Mouse (Mus musculus) midbrain, postnatal 0 days (tissue): ENCODE data around the gene Ttc23. TPM values are rescaled to one million over a fixed set of nuclear protein-coding genes. Genes with fewer than 3 reads are reported as not detected.

ENCODE experiments used
- ATAC-seq: fragments of 200-750 bp; cut with Nextera tagmentation; 2 replicates; pipeline ENCODE4 v1.8.0; 2017; ENCODE audit warnings: moderate number of reproducible peaks, mild to moderate bottlenecking, moderate TSS enrichment, moderate library complexity; ENCODE audit not compliant: low FRiP score
- DNase-seq: peaks from one replicate; pipeline ENCODE4 v3.0.0-alpha.2; 2015; ENCODE audit warnings: low spot score
- H3K27ac ChIP-seq: fragments of 300-500 bp; sonication (generic); 2 replicates; pipeline ENCODE4 v1.5.1; 2014; ENCODE audit warnings: low read depth, mild to moderate bottlenecking, low read length, mixed read lengths
- H3K27me3 ChIP-seq: fragments of 300-500 bp; sonication (generic); 2 replicates; pipeline ENCODE4 v1.6.1; 2014; ENCODE audit warnings: low read length, control low read depth, mixed read lengths; ENCODE audit not compliant: insufficient read depth
- H3K36me3 ChIP-seq: fragments of 300-500 bp; sonication (generic); 2 replicates; pipeline ENCODE4 v1.6.1; 2014; ENCODE audit warnings: low read length, control low read depth, mixed read lengths; ENCODE audit not compliant: insufficient read depth
- H3K4me1 ChIP-seq: fragments of 300-500 bp; sonication (generic); 2 replicates; pipeline ENCODE4 v1.6.1; 2014; ENCODE audit warnings: mild to moderate bottlenecking, control low read depth, antibody characterized with exemption, low read length, mixed read lengths; ENCODE audit not compliant: insufficient read depth
- H3K4me2 ChIP-seq: fragments of 300-500 bp; sonication (generic); 2 replicates; pipeline ENCODE4 v1.6.1; 2014; ENCODE audit warnings: low read depth, mild to moderate bottlenecking, low read length, mixed read lengths; ENCODE audit not compliant: poor library complexity, severe bottlenecking
- H3K4me3 ChIP-seq: fragments of 300-500 bp; sonication (generic); 2 replicates; pipeline ENCODE4 v1.5.1; 2014; ENCODE audit warnings: low read depth, mild to moderate bottlenecking, low read length, moderate library complexity
- H3K9ac ChIP-seq: fragments of 300-500 bp; sonication (generic); replicated peaks from 2 replicates; pipeline ENCODE4 v1.6.1; 2014; ENCODE audit warnings: mild to moderate bottlenecking, low read length, moderate library complexity, mixed read lengths; ENCODE audit not compliant: poor library complexity, severe bottlenecking
- H3K9me3 ChIP-seq: fragments of 300-500 bp; sonication (generic); 2 replicates; pipeline ENCODE4 v1.6.1; 2016; ENCODE audit warnings: low read length, control low read depth
- CTCF ChIP-seq: IDR thresholded peaks from 2 replicates; pipeline ENCODE4 v1.5.1; 2016; ENCODE audit warnings: antibody characterized with exemption, mild to moderate bottlenecking
- WGBS: fragments of 180-500 bp; shearing (Covaris S2); extraction: QIAGEN DNeasy Blood & Tissue Kit; methylation state at CpG from one replicate; pipeline ENCODE4 v1.1.7; 2014; 5-methylcytosine and 5-hydroxymethylcytosine counted together
- polyA plus RNA-seq: library from polyadenylated mRNA; unstranded; fragments of >200 nt; fragmentation: Nextera tagmentation; extraction: Ambion mirVana; gene quantifications from 2 replicates; pipeline ENCODE4 v1.2.1, GENCODE M21; 2015
- total RNA-seq: library from RNA; depleted of rRNA; stranded (reverse); fragments of >200 nt; gene quantifications from 2 replicates; pipeline ENCODE4 v1.2.3, GENCODE M21; 2014

The Ttc23 gene
- total and polyA plus RNA-seq, 2 experiments from 2014 or later: 4.6 to 5.9 TPM

DNA sequence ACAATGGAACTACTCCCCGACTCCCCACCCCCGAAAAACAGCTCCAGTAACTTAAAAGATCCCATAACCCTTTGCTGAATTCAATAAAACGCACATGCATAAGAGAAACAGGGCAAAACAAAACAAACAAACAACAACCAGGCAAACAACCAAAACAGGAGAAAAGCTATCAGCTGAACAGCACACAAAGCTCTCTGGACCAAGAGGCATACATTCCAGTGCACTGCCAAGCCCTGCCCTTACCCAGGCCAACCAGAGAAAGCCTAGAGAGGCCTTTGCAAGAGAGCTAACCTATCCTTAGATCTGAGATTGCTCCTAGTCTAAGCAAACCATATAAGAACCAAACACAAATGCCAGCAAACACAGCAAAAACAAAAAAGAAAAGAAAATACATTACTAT, 25.1 kb upstream of the Ttc23 start:
- DNase-seq (no peak), ATAC-seq (no peak)
- Histone ChIP-seq H3K9ac (no peak overlapping the region), H3K4me3 (no peak overlapping the region), H3K27ac (no peak overlapping the region), H3K27me3 (no peaks in the 10 kb centered on the region), H3K4me1 (no peaks in the 10 kb centered on the region), H3K36me3 (0 out of 2 replicates have a peak, but pooled peaks cover 3% of the 10 kb centered on the region), H3K4me2 (no peak overlapping the region), H3K9me3 (no peaks in the 10 kb centered on the region)
- WGBS: 81% methylated on average over 3 of the region's 3 CpGs
- no peak for TF ChIP-seq CTCF

DNA sequence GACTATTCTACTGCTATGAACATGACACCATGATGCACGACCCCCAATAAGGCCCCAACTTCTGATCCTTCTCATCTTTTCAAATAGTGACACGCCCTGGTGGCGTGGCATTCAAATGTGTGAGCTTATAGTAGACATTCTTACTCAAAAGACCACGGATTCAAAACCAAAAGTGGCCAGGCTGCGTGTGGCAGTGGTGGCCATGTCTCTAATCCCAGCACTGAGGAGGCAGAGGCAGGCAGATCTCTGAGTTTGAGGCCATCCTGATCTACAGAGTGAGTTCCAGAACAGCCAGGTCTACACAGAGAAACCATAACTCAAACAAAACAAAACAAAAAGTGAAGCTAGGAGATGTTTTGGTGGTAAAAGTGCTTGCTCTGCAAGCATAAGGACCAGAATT, 20.5 kb upstream of the Ttc23 start:
- H3K9ac ChIP-seq: no peak overlapping the region
- no peak for TF ChIP-seq CTCF
- no peaks in the 10 kb centered on the region for H3K4me1 ChIP-seq
- WGBS: 91% methylated on average over 5 of the region's 5 CpGs
- DNase-seq (no peak), ATAC-seq (no peak)
- no peaks in the 10 kb centered on the region for H3K27me3 ChIP-seq
- H3K4me3 ChIP-seq: no peak overlapping the region
- H3K9me3 ChIP-seq: no peaks in the 10 kb centered on the region
- H3K27ac ChIP-seq: no peak overlapping the region
- 0 out of 2 replicates have a peak, but pooled peaks cover 3% of the 10 kb centered on the region for H3K36me3 ChIP-seq
- no peak overlapping the region for H3K4me2 ChIP-seq

DNA sequence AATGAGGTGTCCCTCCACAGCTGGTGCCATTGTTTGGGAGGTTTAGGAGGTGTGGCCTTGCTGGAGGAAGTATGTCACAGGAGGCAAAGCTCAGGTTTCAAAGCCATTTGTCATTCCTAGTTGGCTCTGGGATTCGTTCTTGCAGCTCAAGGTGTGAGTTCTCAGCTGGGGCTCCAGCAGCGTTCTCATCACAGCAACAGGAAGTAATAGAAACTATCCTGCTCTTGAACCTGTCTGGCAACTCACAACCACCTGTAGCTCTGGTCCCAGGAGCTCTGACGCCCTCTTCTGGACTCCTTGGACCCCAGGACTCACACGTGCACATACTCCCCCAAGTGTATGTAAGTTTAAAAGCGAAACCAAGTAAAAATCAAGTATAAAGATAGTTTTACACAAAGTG, 17.5 kb upstream of the Ttc23 start:
- no peaks in the 10 kb centered on the region for H3K27me3 ChIP-seq
- H3K9me3 ChIP-seq: no peaks in the 10 kb centered on the region
- WGBS: 55% methylated on average over 5 of the region's 5 CpGs
- H3K4me1 ChIP-seq: no peaks in the 10 kb centered on the region
- 0 out of 2 replicates have a peak, but pooled peaks cover 3% of the 10 kb centered on the region for H3K36me3 ChIP-seq
- ATAC-seq (no peak), DNase-seq (no peak)
- H3K9ac ChIP-seq: no peak overlapping the region
- H3K4me2 ChIP-seq: no peak overlapping the region
- no peak for TF ChIP-seq CTCF
- H3K27ac ChIP-seq: no peak overlapping the region
- no peak overlapping the region for H3K4me3 ChIP-seq

DNA sequence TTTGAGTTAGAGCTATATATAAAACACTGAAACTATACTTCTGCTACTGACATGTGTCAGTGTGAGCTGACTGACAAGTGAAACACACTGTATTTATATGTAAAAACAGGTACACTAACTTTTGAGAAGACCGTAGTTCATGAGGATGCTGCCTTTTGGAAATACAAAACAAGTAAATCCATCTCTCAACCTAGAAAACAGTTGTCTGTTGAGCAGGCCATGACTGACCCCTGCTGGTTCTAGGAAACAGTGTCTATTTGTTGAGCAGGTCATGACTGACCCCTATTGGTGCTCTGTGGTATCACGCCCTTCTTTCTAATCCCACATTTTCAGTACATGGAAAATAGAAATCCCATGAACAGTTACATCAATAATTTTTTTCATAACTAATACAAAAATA, 16.4 kb upstream of the Ttc23 start:
- no peaks in the 10 kb centered on the region for H3K4me1 ChIP-seq
- no peaks in the 10 kb centered on the region for H3K9me3 ChIP-seq
- DNase-seq: peak; percentile 92
- peak; percentile 100 for TF ChIP-seq CTCF
- H3K4me3 ChIP-seq: no peak overlapping the region
- 0 out of 2 replicates have a peak, but pooled peaks cover 3% of the 10 kb centered on the region for H3K36me3 ChIP-seq
- 17% methylated on average over 2 of the region's 2 CpGs for WGBS
- no peak overlapping the region for H3K9ac ChIP-seq
- H3K4me2 ChIP-seq: no peak overlapping the region
- ATAC-seq: 0 out of 2 replicates have a peak, but pooled peaks have one; percentile 68
- H3K27ac ChIP-seq: no peak overlapping the region
- no peaks in the 10 kb centered on the region for H3K27me3 ChIP-seq

DNA sequence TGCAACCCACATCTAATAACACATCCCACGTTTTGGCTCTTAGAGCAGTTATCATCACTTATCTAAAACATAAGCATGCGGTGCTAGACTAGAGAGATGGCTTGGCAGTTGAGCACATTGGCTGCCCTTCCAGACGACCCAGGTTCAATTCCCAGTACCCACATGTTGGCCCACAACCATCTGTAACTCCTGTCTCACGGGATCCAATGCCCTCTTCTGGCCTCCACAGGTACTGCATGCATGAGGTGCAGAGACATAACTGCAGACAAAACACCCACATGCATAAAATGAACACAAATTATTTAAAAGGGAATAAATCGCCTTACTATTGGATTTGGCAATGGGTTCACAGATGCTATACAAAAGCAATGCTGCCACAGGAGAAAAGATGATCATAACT, 14.8 kb upstream of the Ttc23 start:
- DNase-seq: no peak
- H3K4me3 ChIP-seq: no peak overlapping the region
- no peak overlapping the region for H3K9ac ChIP-seq
- no peaks in the 10 kb centered on the region for H3K27me3 ChIP-seq
- no peaks in the 10 kb centered on the region for H3K4me1 ChIP-seq
- WGBS: 83% methylated on average over 5 of the region's 5 CpGs
- H3K9me3 ChIP-seq: no peaks in the 10 kb centered on the region
- no peak for ATAC-seq
- no peaks in the 10 kb centered on the region for H3K36me3 ChIP-seq
- no peak overlapping the region for H3K4me2 ChIP-seq
- peak; percentile 62 for TF ChIP-seq CTCF
- H3K27ac ChIP-seq: no peak overlapping the region

DNA sequence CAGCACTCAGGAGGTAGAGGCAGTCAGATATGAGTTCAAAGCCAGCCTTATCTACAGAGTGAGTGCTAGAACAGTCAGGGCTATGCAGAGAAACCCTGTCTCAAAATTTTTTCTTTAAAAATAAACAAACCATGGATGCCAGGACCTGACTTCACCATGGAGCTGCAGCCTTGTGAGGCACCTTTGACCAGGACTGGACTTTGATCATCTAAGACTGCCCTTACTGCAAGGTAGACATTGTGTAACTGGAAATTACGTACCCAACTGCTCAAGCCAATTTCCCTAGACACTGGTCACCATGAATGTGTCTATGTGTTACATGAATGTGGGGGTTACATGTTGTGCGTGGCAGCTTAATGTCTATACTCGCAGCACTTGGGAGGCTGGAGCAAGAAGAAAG, 13.0 kb upstream of the Ttc23 start:
- Histone ChIP-seq H3K9me3 (no peaks in the 10 kb centered on the region), H3K4me2 (no peak overlapping the region), H3K27ac (no peak overlapping the region), H3K36me3 (0 out of 2 replicates have a peak, but pooled peaks cover 3% of the 10 kb centered on the region), H3K4me3 (no peak overlapping the region), H3K27me3 (no peaks in the 10 kb centered on the region), H3K9ac (no peak overlapping the region), H3K4me1 (no peaks in the 10 kb centered on the region)
- no peak for TF ChIP-seq CTCF
- DNase-seq: no peak
- ATAC-seq: no peak
- WGBS: 95% methylated on average over 3 of the region's 3 CpGs
